Mouse (Mus musculus) testis, adult 2 months (tissue): ENCODE measurements at regions not wholly inside any gene's neighbourhood (a gene's known extent, or its start where the extent isn't known, plus 50 kb on each side); places are given as distances from the start of the nearest gene placed in this dataset.

Source experiments
- CTCF ChIP-seq: fragments of 200-500 bp; IDR thresholded peaks from 2 replicates; pipeline ENCODE4 v1.5.1; 2012; ENCODE audit warnings: low read depth, mild to moderate bottlenecking, inconsistent platforms, low read length, moderate library complexity; ENCODE audit not compliant: control insufficient read depth, insufficient read depth, insufficient replicate concordance
- POLR2A ChIP-seq: fragments of 200-500 bp; IDR thresholded peaks from 2 replicates; pipeline ENCODE4 v1.6.1; 2012; ENCODE audit warnings: low read depth, mild to moderate bottlenecking, inconsistent platforms, low read length, moderate library complexity; ENCODE audit not compliant: control insufficient read depth

- TF ChIP-seq POLR2A (no peak), CTCF (no peak)
These were observed 535.8 kb upstream of the Zeb2 start for GRCm38 (mm10) chr2:45652977-45653376.
